Mouse (Mus musculus): ENCODE measurements around the gene Zpbp.

Gene Zpbp

GRCm38 (mm10) chr11:11461635-11462560 lies at the start of gene Zpbp, which contains the start of gene Spata48:
Gene Zpbp (minus strand): TSS chr11:11462408.
Gene Spata48 (plus strand): TSS chr11:11462094.
- peak; percentile 98 for DNase-seq (ENCODE audit: low read depth)

DNA sequence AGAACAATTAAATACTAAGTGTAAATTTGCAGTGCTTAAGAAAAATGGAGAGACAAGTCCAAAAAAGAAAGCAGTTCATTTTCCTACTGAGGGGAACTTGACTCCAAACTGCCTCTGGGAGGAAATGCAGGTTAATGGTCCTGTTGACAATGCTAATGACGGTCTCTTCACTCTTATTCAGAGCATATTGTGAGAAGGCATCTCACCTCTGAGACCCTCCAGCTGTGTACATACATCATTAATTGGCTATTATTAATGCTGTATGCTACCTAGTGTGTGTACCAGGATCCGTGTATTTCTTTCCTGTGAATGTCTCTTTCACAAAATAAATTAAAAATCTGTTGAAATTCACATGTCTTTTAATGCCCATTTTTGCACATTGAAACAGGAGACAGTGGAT lies 47.2 kb upstream of the Zpbp start:
- DNase-seq (ENCODE audit: low read depth): no peak

DNA sequence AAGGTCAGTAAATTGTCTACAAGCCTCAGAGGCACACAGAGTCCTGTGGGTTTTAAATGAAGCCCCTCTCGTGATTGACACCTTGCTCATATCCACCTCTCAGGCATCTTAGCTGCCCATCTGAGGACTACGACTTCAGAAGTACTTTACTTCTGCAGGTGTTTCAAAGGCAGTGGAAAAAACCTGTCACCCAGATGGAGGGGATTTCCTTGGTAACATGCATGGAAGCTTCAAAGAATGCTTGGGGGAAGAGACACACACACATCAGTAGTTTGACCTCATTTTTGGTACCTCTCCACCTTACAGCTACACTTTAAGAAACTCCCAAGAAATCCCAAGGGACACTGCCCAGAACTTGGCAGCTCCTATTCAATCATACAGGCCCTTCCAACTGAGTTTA lies 44.0 kb upstream of the Zpbp start:
- peak; percentile 87 for DNase-seq (ENCODE audit: low read depth)

DNA sequence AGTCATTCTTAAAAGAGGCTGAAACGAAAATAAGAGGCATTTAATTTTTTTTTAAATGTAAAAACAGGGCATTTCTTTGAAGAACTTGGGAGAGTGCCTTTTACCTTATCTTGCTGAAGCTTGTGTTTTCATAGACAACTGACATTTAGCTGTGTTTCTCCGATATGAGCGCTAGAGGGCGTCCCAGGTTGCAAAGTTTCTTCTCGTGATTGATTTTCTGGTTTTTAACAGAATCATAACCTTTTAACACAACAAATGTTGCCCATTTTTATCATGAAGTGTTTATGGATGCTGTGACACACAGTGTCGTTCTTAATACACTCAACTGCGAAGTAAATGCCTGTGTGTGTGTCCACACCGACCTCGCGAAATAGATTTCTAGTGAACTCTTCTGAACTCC lies 37.7 kb upstream of the Zpbp start:
- DNase-seq (ENCODE audit: low read depth): peak; percentile 89

- peak; percentile 6 for DNase-seq (ENCODE audit: low read depth)
Measured at GRCm38 (mm10) chr11:11495697-11496096, 33.5 kb upstream of the Zpbp start.

DNA sequence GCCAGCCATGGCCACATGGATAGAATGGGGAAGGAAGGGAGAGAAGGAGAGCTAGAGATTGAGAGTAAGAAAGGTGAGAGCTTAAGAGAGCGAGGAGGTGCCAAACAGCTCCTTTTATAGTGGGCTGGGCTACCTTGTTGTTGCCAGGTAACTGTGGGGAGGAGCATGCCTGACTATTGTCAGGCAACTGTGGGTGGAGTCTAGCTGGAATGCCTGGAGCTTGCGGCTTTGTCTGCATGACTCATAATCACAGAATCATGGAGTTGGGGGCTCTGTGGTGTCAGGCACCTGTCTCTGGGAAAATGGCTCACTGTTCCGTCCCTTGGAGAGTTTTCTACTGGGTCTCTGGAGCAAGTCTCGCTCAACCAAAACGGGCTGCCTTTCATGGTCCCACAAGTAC lies 29.8 kb upstream of the Zpbp start:
- DNase-seq (ENCODE audit: low read depth): no peak

DNA sequence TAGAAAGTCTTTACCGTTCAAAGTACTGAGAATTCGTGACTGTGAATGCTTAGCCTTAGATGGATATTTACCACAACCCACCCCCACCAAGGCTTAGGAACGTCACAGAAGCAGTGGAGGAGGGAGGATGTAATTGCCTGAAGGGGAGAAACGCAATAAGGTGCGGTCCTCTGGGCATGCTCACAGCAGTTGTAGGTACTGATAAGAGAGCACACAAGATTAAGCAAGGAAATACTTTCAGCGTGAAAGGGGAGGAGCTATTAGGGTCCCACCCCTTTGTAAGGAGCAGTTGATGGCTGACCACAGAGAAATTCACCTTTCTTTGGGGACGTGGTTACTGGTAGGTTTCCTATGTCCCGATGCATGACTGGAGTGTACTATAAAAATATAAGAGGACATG lies 22.2 kb upstream of the Zpbp start:
- DNase-seq (ENCODE audit: low read depth): no peak

GRCm38 (mm10) chr11:11468924-11469323 lies 6.7 kb upstream of the Zpbp start:
- DNase-seq (ENCODE audit: low read depth): no peak

- DNase-seq (ENCODE audit: low read depth): no peak
Measured at GRCm38 (mm10) chr11:11462561-11462890, 318 bp upstream of the Zpbp start.

GRCm38 (mm10) chr11:11455037-11455436 lies 7.2 kb downstream of the Zpbp start:
- peak; percentile 74 for DNase-seq (ENCODE audit: low read depth)

DNA sequence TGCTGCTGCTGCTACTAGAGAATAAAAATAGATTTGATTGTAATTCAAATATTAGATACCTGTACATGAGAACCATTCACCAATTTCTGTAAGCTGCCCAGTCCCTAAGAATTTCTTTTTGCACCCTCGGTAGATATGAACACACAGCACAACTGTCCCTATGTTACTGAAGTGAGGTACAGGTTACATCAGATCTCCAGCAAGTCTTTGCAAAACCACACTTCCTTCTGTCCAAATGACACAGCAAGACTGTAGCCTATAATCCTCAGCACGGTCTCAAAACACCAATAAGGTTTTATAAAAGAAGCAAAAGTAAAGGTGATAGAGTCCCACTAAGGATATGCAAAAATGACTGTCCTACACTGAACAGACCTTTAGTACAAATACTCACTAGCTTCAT lies 44.9 kb downstream of the Zpbp start:
- DNase-seq (ENCODE audit: low read depth): no peak

- DNase-seq (ENCODE audit: low read depth): no peak
Measured at GRCm38 (mm10) chr11:11414188-11414587, 48.0 kb downstream of the Zpbp start.

GRCm38 (mm10) chr11:11394686-11395085 lies 67.5 kb downstream of the Zpbp start:
- DNase-seq (ENCODE audit: low read depth): peak; percentile 7

GRCm38 (mm10) chr11:11393164-11393563 lies 69.0 kb downstream of the Zpbp start:
- no peak for DNase-seq (ENCODE audit: low read depth)

- DNase-seq (ENCODE audit: low read depth): no peak
Measured at GRCm38 (mm10) chr11:11371305-11371704, 90.9 kb downstream of the Zpbp start.

GRCm38 (mm10) chr11:11283512-11283911 lies 178.7 kb downstream of the Zpbp start:
- DNase-seq (ENCODE audit: low read depth): no peak

DNA sequence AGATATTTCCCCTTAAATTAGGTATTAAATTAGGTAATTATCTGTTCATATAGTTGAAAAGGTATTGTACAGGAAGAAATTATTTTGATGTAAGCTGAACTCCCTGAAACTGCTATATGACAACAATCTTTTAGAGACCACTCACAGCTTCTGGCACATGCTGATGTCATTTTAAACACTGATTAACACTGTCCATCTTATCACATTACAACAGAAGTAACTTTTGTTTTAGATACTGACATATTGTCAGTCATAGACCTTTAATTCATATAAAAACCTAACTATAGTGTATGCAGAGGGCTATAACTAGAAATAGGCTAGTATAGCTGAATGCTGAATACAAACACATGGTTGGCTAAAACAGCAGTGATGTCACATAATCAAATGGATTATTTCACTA lies 182.1 kb downstream of the Zpbp start:
- DNase-seq (ENCODE audit: low read depth): no peak

GRCm38 (mm10) chr11:11257348-11257747 lies 204.9 kb downstream of the Zpbp start:
- no peak for DNase-seq (ENCODE audit: low read depth)

- DNase-seq (ENCODE audit: low read depth): no peak
Measured at GRCm38 (mm10) chr11:11242694-11243377, 219.4 kb downstream of the Zpbp start.

- DNase-seq (ENCODE audit: low read depth): peak; percentile 10
Measured at GRCm38 (mm10) chr11:11239346-11239745, 222.9 kb downstream of the Zpbp start.
